ENCODE assay signal across 21 mouse cellular contexts in the genomic region with DNA sequence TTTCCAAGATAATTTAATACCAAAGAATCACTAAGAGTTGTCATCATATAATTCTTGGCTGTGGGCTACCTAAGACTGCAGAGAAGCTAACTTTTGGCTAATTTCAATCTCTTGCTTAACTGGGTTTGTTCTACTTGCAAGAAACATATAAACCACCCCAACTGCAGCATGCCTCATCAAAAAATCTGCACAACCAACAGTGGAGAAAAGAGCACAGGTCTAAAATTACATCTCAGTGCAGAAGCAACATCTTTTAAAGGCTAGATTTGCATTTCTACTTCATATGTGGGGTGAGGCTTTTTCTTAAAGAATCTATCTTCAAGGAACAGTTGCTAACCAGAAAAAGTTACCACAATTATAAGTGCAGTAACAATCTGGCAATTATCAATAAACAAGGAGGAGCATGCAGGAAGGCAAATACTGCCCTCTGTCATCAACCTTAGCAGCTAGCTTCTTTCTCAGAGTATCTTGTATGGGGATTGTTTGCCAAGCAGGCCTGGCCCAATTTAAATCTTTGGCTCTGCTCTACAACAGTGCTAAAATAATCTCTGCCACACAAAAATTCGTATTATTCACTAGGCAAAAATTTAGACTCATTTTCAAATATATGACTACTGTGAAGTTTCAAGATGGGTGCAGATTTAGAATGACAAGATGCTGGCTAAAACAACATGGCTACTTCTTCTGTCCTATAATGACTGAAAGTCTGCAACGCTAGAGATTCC.
A peak's percentile ranks its signal among the peaks of the same experiment; 100 is the strongest.
DNase-seq lines count a peak whose midpoint lies in the region; TF ChIP-seq lines count a peak whose summit lies in the region.
"Had no signal": no experiment of that assay in that cellular context is flagged by ENCODE, and none has a peak within 500 bp of the region (broad histone marks: within the 10 kb centered on the region; RNA-seq: fewer than 3 reads in every experiment).

No protein-coding gene starts in this region.

- DNase-seq in gastrocnemius, adult 2 months, result no peak
- DNase-seq in gastrocnemius, adult 8-10 months (ENCODE audit: low spot score in 2 of 2), result no peak
- DNase-seq in right cerebral cortex, adult 18-20 months, result peak; percentile 38
- no peak for DNase-seq in right cerebral cortex, postnatal 14 days
- peak; percentile 31 to 89 for DNase-seq in left cerebral cortex, postnatal 25 days (ENCODE audit: low spot score in 2 of 2)
- no peak for DNase-seq in lung, postnatal 25 days (ENCODE audit: low spot score)
- DNase-seq: adrenal gland, adult 2 months; adrenal gland, postnatal 36 days; B cell, adult 2 months; cerebellum, postnatal 14 days; gastrocnemius, postnatal 25 days; heart, adult 11 months; heart, postnatal 4 days; kidney, adult 8-10 months; kidney, postnatal 10 days; lung, embryonic 14.5 days; lung, postnatal 36 days had no signal

- H3K27ac ChIP-seq in gastrocnemius, adult 2 months, result peak overlapping the region; percentile 0; the same call in 1 of the 2 replicates
- H3K27ac ChIP-seq: hindbrain, embryonic 13.5 days; limb, embryonic 12.5 days; liver, embryonic 15.5 days had no signal

- TF ChIP-seq CTCF in gastrocnemius, adult 2 months (IDR thresholded peaks at IDR 0.05), result no peak

- no peak overlapping the region for H3K4me3 ChIP-seq in gastrocnemius, adult 2 months
- H3K4me3 ChIP-seq: heart, embryonic 12.5 days; hindbrain, embryonic 13.5 days; limb, embryonic 12.5 days; liver, embryonic 15.5 days had no signal

- intact Hi-C loops in gastrocnemius, adult 2 months (cut with DNase I), result no loop called here
- intact Hi-C loops in left cerebral cortex, postnatal 25 days (cut with DNase I), result loop anchor here (1.0 to 5.0 kb wide), 3 partner anchors 52 to 197 kb away; no protein-coding TSS in a partner anchor

Comparison
In these comparisons a context has a peak if more than half of its experiments do, and no peak if none do; other contexts are left out.
1. DNase-seq: peak in right cerebral cortex, adult 18-20 months (single experiment) and left cerebral cortex, postnatal 25 days (2 of 2); none in gastrocnemius, adult 2 months (single experiment), gastrocnemius, adult 8-10 months (0 of 2), right cerebral cortex, postnatal 14 days (single experiment) and lung, postnatal 25 days (single experiment).